Mouse (Mus musculus) erythroblast, embryonic 14.5 days (primary cell): ENCODE results near the gene Ltn1.

Source experiments
- GATA1 ChIP-seq: IDR thresholded peaks from 2 replicates; pipeline ENCODE4 v1.6.1; 2012; ENCODE audit warnings: low read length, inconsistent platforms, mixed read lengths
- TAL1 ChIP-seq: IDR thresholded peaks from 3 replicates; pipeline ENCODE4 v1.6.1; 2012; ENCODE audit warnings: low read length, inconsistent platforms, mixed read lengths

DNA sequence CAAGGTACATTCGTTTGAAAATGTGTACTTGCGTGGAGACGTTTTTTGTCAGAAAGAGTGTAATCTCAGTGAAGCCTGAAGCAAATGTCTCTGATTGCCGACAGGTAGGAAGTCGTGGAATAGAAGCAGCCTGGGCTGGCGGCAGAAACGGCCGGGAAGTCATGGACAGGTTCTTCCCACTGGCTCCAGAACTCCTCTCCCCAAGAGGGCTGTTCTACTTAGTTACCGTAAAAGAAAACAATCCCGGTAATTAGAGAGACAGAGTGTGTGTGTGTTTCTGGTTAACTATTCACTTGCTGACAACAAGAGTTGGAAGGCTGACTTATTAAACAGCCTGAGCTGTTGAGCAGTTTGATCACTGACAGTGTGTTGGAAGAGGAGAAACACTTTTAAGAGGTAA lies 66.4 kb downstream of the Ltn1 start:
- no peak for TF ChIP-seq GATA1
- TF ChIP-seq TAL1, result no peak
